Mouse (Mus musculus) heart, embryonic 12.5 days (tissue): ENCODE results near the gene Rims1. TPM values are rescaled to one million over a fixed set of nuclear protein-coding genes. Genes with fewer than 3 reads are reported as not detected.

Experiments
- ATAC-seq: fragments of 200-750 bp; cut with Nextera tagmentation; 2 replicates; pipeline ENCODE4 v1.8.0; 2017; ENCODE audit warnings: moderate TSS enrichment, moderate library complexity; ENCODE audit not compliant: insufficient number of reproducible peaks, low FRiP score
- H3K27ac ChIP-seq: fragments of 300-500 bp; sonication (generic); 2 replicates; pipeline ENCODE4 v1.5.1; 2016; ENCODE audit warnings: mild to moderate bottlenecking, moderate library complexity; ENCODE audit not compliant: poor library complexity, severe bottlenecking
- H3K27me3 ChIP-seq: fragments of 300-500 bp; sonication (generic); replicated peaks from 2 replicates; pipeline ENCODE4 v1.6.1; 2016; ENCODE audit warnings: mild to moderate bottlenecking, moderate library complexity
- H3K36me3 ChIP-seq: fragments of 300-500 bp; sonication (generic); 2 replicates; pipeline ENCODE4 v1.6.1; 2016; ENCODE audit warnings: mild to moderate bottlenecking, moderate library complexity
- H3K4me1 ChIP-seq: fragments of 300-500 bp; sonication (generic); replicated peaks from 2 replicates; pipeline ENCODE4 v1.6.1; 2016; ENCODE audit warnings: mild to moderate bottlenecking
- H3K4me2 ChIP-seq: fragments of 300-500 bp; sonication (generic); 2 replicates; pipeline ENCODE4 v1.6.1; 2016; ENCODE audit warnings: mild to moderate bottlenecking, moderate library complexity
- H3K4me3 ChIP-seq: fragments of 300-500 bp; sonication (generic); 2 replicates; pipeline ENCODE4 v1.5.1; 2016; ENCODE audit warnings: mild to moderate bottlenecking
- H3K9ac ChIP-seq: fragments of 300-500 bp; sonication (generic); 2 replicates; pipeline ENCODE4 v1.6.1; 2016; ENCODE audit warnings: mild to moderate bottlenecking, moderate library complexity
- H3K9me3 ChIP-seq: fragments of 300-500 bp; sonication (generic); replicated peaks from 2 replicates; pipeline ENCODE4 v1.6.1; 2016; ENCODE audit warnings: mild to moderate bottlenecking, moderate library complexity
- WGBS: fragments of 180-500 bp; shearing (Covaris S2); methylation state at CpG from one replicate; pipeline ENCODE4 v1.1.7; 2016; 5-methylcytosine and 5-hydroxymethylcytosine counted together
- polyA plus RNA-seq: library from polyadenylated mRNA; unstranded; fragments of >200 nt; fragmentation: Nextera tagmentation; extraction: Ambion mirVana; gene quantifications from 2 replicates; pipeline ENCODE4 v1.2.1, GENCODE M21; 2016

Gene Rims1
- polyA plus RNA-seq, 1 experiment from 2014 or later, result 1.8 TPM

GRCm38 (mm10) chr1:22763376-22763775, 42.4 kb downstream of the Rims1 start:
- no peak for ATAC-seq
- Histone ChIP-seq H3K27me3 (no peaks in the 10 kb centered on the region), H3K27ac (no peak overlapping the region), H3K4me3 (no peak overlapping the region), H3K9ac (no peak overlapping the region), H3K4me1 (no peaks in the 10 kb centered on the region), H3K9me3 (no peaks in the 10 kb centered on the region), H3K4me2 (no peak overlapping the region), H3K36me3 (no peaks in the 10 kb centered on the region)
- WGBS, result 74% methylated on average over 4 of the region's 4 CpGs

DNA sequence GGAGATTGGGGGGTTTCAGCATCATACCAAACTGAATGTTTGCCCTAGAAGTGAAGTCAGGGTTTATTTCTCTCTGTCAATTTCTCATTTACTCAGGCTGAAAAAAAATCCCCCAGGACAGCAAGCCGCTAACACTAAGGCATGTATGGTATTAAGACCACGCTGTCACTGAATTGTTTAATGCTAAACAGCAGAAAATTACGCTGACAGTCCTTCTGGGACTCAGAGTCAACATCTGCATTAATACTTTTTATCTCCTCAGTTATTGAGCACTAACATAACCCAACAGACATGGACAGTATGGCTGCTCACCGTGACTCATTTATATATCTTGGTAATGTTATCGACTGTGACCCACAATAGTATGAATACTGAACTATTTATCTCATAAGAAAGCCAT, 43.0 kb downstream of the Rims1 start:
- 87% methylated on average over 5 of the region's 5 CpGs for WGBS

GRCm38 (mm10) chr1:22750536-22750935, 55.3 kb downstream of the Rims1 start:
- 48% methylated on average over 2 of the region's 2 CpGs for WGBS
- H3K9ac ChIP-seq, result no peak overlapping the region

More for the DNA sequence above, 43.0 kb downstream of the Rims1 start:
- H3K9me3 ChIP-seq, result no peaks in the 10 kb centered on the region
- ATAC-seq, result no peak
- H3K36me3 ChIP-seq, result no peaks in the 10 kb centered on the region
- no peaks in the 10 kb centered on the region for H3K27me3 ChIP-seq
- no peak overlapping the region for H3K4me2 ChIP-seq
- H3K4me1 ChIP-seq, result no peaks in the 10 kb centered on the region
- no peak overlapping the region for H3K27ac ChIP-seq
- no peak overlapping the region for H3K4me3 ChIP-seq
- H3K9ac ChIP-seq, result no peak overlapping the region

GRCm38 (mm10) chr1:22744655-22745054, 61.1 kb downstream of the Rims1 start:
- Histone ChIP-seq H3K9ac (no peak overlapping the region), H3K4me1 (no peaks in the 10 kb centered on the region), H3K9me3 (no peaks in the 10 kb centered on the region), H3K36me3 (no peaks in the 10 kb centered on the region), H3K27ac (no peak overlapping the region), H3K27me3 (no peaks in the 10 kb centered on the region), H3K4me2 (no peak overlapping the region), H3K4me3 (no peak overlapping the region)
- no peak for ATAC-seq
- WGBS, result 85% methylated on average over 5 of the region's 5 CpGs

More at GRCm38 (mm10) chr1:22750536-22750935, 55.3 kb downstream of the Rims1 start:
- Histone ChIP-seq H3K36me3 (no peaks in the 10 kb centered on the region), H3K27me3 (no peaks in the 10 kb centered on the region), H3K9me3 (no peaks in the 10 kb centered on the region), H3K27ac (no peak overlapping the region), H3K4me2 (no peak overlapping the region), H3K4me3 (no peak overlapping the region), H3K4me1 (no peaks in the 10 kb centered on the region)
- no peak for ATAC-seq

DNA sequence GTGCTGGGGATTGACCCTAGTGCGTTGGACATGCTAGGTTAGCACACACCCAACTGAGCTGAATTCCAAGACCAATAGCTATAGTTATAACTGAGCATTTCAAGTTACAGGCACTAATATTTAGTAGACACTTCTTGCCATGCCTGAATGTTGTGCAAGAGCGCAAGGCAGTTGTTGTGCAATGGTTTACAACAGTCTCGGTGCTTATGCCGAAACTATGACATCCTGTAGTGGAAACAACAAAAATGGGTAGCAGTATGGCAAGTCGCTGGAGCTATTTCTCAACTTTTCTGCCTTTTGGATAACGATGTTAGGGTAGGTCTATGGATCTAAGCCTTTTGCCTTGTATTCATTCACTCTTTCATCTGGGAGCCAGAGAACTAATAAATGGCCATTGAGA, 68.3 kb downstream of the Rims1 start:
- H3K36me3 ChIP-seq, result no peaks in the 10 kb centered on the region
- H3K4me2 ChIP-seq, result no peak overlapping the region
- no peaks in the 10 kb centered on the region for H3K4me1 ChIP-seq
- H3K9ac ChIP-seq, result no peak overlapping the region
- no peak overlapping the region for H3K4me3 ChIP-seq
- no peaks in the 10 kb centered on the region for H3K9me3 ChIP-seq
- ATAC-seq, result no peak
- WGBS, result 85% methylated on average over 6 of the region's 6 CpGs
- no peaks in the 10 kb centered on the region for H3K27me3 ChIP-seq
- no peak overlapping the region for H3K27ac ChIP-seq

- no peak overlapping the region for H3K27ac ChIP-seq
- H3K27me3 ChIP-seq, result no peaks in the 10 kb centered on the region
- H3K9me3 ChIP-seq, result no peaks in the 10 kb centered on the region
- no peaks in the 10 kb centered on the region for H3K36me3 ChIP-seq
- ATAC-seq, result no peak
- H3K4me1 ChIP-seq, result no peaks in the 10 kb centered on the region
- H3K9ac ChIP-seq, result no peak overlapping the region
- no peak overlapping the region for H3K4me2 ChIP-seq
- WGBS, result 86% methylated on average over 2 of the region's 2 CpGs
- H3K4me3 ChIP-seq, result no peak overlapping the region
Observed at GRCm38 (mm10) chr1:22734429-22734828, 71.4 kb downstream of the Rims1 start.

- ATAC-seq, result no peak
- Histone ChIP-seq H3K4me3 (no peak overlapping the region), H3K4me2 (no peak overlapping the region)
Observed at GRCm38 (mm10) chr1:22733281-22733680, 72.5 kb downstream of the Rims1 start.

GRCm38 (mm10) chr1:22728207-22728606, 77.6 kb downstream of the Rims1 start:
- 59% methylated on average over 4 of the region's 4 CpGs for WGBS
- Histone ChIP-seq H3K4me1 (peaks cover 12% of the 10 kb centered on the region), H3K9me3 (no peaks in the 10 kb centered on the region), H3K4me2 (no peak overlapping the region), H3K27me3 (no peaks in the 10 kb centered on the region), H3K9ac (no peak overlapping the region), H3K36me3 (no peaks in the 10 kb centered on the region), H3K27ac (no peak overlapping the region), H3K4me3 (no peak overlapping the region)
- ATAC-seq, result no peak

More at GRCm38 (mm10) chr1:22733281-22733680, 72.5 kb downstream of the Rims1 start:
- no peaks in the 10 kb centered on the region; the same call in 1 of the 2 replicates for H3K4me1 ChIP-seq
- 81% methylated on average over 1 of the region's 1 CpGs for WGBS
- H3K27ac ChIP-seq, result no peak overlapping the region
- H3K36me3 ChIP-seq, result no peaks in the 10 kb centered on the region
- H3K9ac ChIP-seq, result no peak overlapping the region
- H3K27me3 ChIP-seq, result no peaks in the 10 kb centered on the region
- no peaks in the 10 kb centered on the region for H3K9me3 ChIP-seq

GRCm38 (mm10) chr1:22721706-22722105, 84.1 kb downstream of the Rims1 start:
- H3K27me3 ChIP-seq, result no peaks in the 10 kb centered on the region
- H3K9me3 ChIP-seq, result no peaks in the 10 kb centered on the region
- H3K9ac ChIP-seq, result no peak overlapping the region
- no peak for ATAC-seq
- no peaks in the 10 kb centered on the region for H3K4me1 ChIP-seq
- H3K4me2 ChIP-seq, result no peak overlapping the region
- H3K4me3 ChIP-seq, result no peak overlapping the region
- H3K36me3 ChIP-seq, result no peaks in the 10 kb centered on the region
- H3K27ac ChIP-seq, result no peak overlapping the region

DNA sequence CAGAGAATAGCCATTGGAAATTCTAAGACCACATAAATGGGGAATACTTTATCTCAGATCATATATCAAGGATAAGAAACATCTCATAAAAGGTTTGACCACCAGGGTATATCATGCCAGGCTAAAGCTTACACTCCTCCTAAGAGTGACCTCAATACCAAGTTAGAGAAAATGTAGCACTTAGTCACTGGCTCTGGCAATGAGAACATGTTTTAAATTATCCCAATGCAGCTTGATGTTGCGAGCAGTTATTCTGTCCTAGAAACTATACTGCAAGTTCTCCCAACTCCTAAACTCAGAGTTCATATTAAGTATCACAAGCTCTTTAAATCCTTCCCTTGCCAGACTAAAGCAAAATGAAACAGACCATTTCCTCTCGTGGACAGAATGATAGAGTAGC, 85.1 kb downstream of the Rims1 start:
- ATAC-seq, result no peak
- WGBS, result 69% methylated on average over 2 of the region's 2 CpGs
- H3K9ac ChIP-seq, result no peak overlapping the region

GRCm38 (mm10) chr1:22709461-22709860, 96.3 kb downstream of the Rims1 start:
- H3K4me1 ChIP-seq, result no peaks in the 10 kb centered on the region
- 41% methylated on average over 2 of the region's 2 CpGs for WGBS
- no peak overlapping the region for H3K4me3 ChIP-seq
- no peak overlapping the region for H3K27ac ChIP-seq
- no peaks in the 10 kb centered on the region for H3K9me3 ChIP-seq
- no peak overlapping the region for H3K9ac ChIP-seq
- no peaks in the 10 kb centered on the region for H3K27me3 ChIP-seq
- no peak overlapping the region for H3K4me2 ChIP-seq
- H3K36me3 ChIP-seq, result no peaks in the 10 kb centered on the region
- ATAC-seq, result no peak

More for the DNA sequence above, 85.1 kb downstream of the Rims1 start:
- no peak overlapping the region for H3K4me3 ChIP-seq
- no peaks in the 10 kb centered on the region for H3K4me1 ChIP-seq
- H3K27me3 ChIP-seq, result no peaks in the 10 kb centered on the region
- H3K27ac ChIP-seq, result no peak overlapping the region
- no peaks in the 10 kb centered on the region for H3K36me3 ChIP-seq
- H3K9me3 ChIP-seq, result no peaks in the 10 kb centered on the region
- H3K4me2 ChIP-seq, result no peak overlapping the region

GRCm38 (mm10) chr1:22695046-22695445, 110.7 kb downstream of the Rims1 start:
- Histone ChIP-seq H3K4me1 (peaks cover 12% of the 10 kb centered on the region), H3K9ac (no peak overlapping the region), H3K27me3 (no peaks in the 10 kb centered on the region), H3K4me2 (no peak overlapping the region), H3K36me3 (no peaks in the 10 kb centered on the region), H3K9me3 (no peaks in the 10 kb centered on the region), H3K27ac (no peak overlapping the region), H3K4me3 (no peak overlapping the region)
- WGBS, result 14% methylated on average over 1 of the region's 1 CpGs
- ATAC-seq, result no peak
